Mouse (Mus musculus) gastrocnemius, postnatal 4 days (tissue): ENCODE measurements around the gene Mapk9. TPM values are rescaled to one million over a fixed set of nuclear protein-coding genes. Genes with fewer than 3 reads are reported as not detected.
"Not testable (repeated sequence)": the region's sequence is repeated elsewhere in the genome, so short reads cannot be mapped to it uniquely, and the experiment has no call there.

Experiments used
- DNase-seq, 2 experiments: peaks; one replicate each; pipeline ENCODE4 v3.0.0; 2021 to 2022; ENCODE audit warnings: low spot score in 2 of 2, mixed read lengths in 2 of 2
- long read RNA-seq, 2 experiments: library from polyadenylated mRNA; stranded (forward); transcript quantifications; one replicate each; pipeline ENCODE4 v2.0.0; 2021
- total RNA-seq, 2 experiments: library from RNA; stranded (reverse); gene quantifications; 2 replicates each; pipeline ENCODE4 v1.2.3; 2021

The Mapk9 gene
- 10 to 100 TPM; 44.6 to 50.8 TPM for total RNA-seq
- long read RNA-seq, experiment 1, full-length matches to known transcripts: 41 of 63 reads
- long read RNA-seq, experiment 1, partial matches to known transcripts: 7 of 63 reads
- long read RNA-seq, experiment 1, other reads (novel, unspliced or antisense): 15 of 63 reads
- long read RNA-seq, experiment 2, full-length matches to known transcripts: 42 of 62 reads
- long read RNA-seq, experiment 2, partial matches to known transcripts: 2 of 62 reads
- long read RNA-seq, experiment 2, other reads (novel, unspliced or antisense): 18 of 62 reads

DNA sequence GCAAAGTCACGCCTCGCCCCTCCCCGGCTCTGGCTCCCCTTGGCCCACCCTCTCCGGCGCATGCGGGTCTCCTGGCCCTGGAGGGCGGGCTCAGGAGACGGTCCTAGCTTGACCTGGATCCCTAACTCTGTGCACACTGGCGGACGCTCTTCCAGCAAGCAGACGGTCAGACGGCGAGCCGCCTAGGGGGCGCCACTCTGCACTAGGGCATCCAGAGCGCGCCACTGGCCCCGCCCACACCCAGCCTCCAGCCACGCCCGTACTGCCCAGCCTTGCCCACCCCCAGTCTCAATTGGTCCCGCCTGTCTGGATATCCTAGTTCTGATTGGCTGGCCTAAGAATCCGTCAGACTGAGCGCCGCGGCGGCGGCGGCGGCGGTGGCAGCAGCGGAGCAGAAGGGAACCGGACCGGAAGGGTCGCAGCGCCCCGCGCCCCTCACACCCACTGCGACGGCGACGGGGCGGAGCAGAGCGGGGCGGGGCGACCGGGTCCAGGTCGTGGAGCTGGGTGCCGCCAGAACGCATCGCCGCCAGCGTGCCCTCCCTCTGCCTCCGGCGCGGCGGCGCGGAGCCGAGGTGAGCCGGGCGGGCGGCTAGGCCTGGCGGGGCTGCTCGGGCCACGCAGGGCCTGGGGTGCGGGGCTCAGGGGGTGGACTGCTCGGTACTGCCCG lies at the start of gene Mapk9:
TSS of gene Mapk9 (plus strand) at position 351 of the 670 bp plus-strand sequence.
- DNase-seq: peak; percentile 97 to 98

DNA sequence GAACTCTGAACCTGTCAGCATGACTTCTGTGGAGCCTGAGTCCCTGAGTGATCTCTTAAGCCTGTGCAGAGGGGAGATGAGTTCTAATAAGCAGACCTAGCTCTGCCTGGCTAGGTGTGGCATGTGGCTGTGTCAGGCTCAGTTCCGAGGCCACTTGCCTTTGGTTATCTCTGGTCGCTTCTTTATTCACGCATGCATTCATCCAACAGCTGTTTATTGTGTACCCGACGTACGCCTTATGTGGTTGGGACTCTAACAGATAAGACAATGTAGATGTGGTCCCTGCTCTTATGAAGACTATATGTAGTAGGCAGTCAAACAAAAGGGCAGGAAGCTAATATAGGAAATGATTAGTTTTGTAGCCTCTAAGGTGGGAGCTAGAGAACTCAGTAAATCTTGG lies 47.6 kb upstream of the Mapk9 start:
- no peak for DNase-seq

DNA sequence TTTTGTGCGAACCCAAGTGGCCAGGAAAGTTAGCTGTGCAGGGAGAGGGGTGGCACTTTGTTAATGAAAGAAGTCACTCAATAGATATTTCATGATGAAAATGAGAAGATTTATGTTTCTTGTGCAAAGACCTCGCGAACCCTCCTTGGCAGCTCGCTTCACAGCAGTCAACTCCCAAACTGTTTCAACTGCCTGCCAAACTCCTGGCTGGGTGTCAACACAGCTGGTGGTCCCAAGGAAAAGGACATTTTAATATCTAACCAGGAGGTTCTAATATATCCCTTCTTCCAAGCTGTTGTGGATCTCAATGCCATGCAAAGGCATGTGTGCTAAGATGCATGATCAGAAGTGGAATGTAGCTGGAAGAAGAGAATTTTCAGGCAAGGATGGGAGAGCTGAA lies 45.0 kb upstream of the Mapk9 start:
- peak in 1 of 2 experiments; percentile 24 for DNase-seq

DNA sequence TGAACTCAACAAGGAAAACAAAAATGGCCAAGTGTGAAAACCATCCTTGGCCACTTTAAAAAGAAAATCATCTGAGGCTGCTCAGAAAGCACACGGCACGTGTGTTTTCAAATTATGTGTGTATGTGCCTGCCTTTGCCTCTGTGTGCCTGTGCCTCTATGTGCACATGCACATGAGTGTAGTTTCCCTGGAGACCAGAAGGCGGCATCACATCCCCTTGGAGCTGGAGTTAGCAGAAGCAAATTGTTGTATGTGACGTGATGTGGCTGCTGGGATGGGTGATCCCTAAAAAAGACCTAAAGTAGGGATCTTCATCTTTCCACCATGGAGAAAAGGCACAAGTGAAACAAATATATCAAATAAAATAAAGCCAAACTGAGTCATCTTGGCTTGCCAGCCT lies 42.8 kb upstream of the Mapk9 start:
- no peak for DNase-seq

DNA sequence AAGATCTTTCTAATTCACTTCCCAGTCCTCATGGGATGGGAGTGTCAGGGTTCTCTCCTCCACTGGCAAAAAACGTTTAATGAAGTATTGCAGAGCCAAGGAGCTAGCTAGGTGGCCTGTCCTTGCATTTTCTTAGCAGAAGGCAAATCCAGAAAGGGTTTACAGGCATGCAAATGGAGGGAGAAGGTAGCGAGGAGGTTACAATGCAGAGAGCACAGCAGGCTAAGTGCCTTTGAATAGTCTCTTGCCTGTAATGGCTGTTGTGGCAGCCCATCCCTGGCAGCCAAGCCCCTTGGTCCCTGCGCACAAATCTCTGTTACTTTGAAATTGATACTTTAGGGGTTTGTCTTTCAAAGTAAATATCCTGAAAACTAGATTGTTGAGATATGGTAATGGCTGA lies 40.3 kb upstream of the Mapk9 start:
- DNase-seq: no peak

DNA sequence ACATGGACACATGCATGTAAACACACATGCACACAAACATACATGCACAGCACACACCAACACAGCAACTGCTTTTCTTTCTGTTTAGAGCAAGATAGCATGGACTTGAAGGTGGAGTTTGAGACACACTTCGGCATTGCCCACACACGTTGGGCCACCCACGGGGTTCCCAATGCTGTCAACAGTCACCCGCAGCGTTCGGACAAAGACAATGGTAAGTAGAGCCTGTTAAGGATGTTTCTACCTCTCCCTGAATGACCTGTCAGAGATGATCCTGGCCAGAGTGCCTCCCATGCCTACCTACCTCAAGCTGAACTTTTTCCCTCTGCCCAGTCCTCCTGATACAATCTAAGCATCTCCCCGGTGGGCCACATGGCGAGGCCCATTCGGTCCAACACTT lies 37.6 kb upstream of the Mapk9 start:
- DNase-seq: no peak

DNA sequence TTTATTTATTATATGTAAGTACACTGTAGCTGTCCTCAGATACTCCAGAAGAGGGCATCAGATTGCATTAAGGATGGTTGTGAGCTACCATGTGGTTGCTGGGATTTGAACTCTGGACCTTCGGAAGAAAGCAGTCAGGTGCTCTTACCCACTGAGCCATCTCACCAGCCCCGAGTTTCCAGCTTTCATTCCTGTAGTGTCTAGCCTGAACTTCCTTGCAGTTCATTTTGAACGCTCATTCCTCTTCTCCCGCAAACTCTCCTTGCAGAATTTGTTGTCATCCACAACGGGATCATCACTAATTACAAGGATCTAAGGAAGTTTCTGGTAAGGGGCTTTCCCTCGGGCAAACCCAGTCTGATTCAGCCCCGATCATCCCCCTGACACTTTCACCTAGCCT lies 35.9 kb upstream of the Mapk9 start:
- DNase-seq: not testable (repeated sequence)

DNA sequence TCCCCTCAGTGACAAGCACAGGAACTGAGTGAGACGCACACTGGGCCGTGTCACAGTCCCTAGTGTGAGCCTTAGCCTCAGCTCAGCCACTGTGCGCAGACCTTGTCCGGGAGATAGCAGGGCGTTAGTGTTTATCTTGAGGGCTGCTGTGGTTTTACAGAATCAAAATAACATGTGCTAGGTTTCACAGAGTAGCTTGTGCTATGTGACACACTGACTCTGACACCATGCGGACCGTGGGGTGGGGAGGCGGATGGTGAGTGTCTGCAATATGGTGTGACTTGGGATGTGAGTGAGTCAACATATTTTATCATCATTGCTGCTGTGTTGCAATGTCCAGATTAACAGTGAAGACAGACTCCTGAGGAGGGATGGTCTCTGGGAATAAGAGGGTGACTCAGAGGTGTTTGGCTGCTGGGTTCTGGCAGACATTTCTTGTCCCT lies 35.4 kb upstream of the Mapk9 start:
- no peak for DNase-seq

DNA sequence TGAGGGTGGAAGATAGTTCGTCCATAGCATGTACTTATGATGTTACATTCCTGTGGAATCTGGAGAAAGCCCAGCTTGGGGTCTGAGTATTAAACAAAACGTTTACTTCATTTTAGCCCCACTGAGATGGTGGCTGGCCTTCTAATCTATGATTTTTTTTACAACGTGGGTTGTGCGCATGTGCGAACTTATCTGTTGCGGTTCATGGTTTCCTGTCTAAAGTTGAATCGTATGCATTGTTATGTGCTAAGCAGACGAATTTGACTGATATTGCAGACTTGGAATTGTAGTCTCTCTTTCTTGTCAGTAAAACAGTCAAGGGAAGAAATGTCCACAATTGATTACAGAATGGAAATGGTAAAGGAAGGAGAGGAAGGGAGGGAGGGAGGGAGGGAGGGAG lies 34.7 kb upstream of the Mapk9 start:
- DNase-seq: no peak

DNA sequence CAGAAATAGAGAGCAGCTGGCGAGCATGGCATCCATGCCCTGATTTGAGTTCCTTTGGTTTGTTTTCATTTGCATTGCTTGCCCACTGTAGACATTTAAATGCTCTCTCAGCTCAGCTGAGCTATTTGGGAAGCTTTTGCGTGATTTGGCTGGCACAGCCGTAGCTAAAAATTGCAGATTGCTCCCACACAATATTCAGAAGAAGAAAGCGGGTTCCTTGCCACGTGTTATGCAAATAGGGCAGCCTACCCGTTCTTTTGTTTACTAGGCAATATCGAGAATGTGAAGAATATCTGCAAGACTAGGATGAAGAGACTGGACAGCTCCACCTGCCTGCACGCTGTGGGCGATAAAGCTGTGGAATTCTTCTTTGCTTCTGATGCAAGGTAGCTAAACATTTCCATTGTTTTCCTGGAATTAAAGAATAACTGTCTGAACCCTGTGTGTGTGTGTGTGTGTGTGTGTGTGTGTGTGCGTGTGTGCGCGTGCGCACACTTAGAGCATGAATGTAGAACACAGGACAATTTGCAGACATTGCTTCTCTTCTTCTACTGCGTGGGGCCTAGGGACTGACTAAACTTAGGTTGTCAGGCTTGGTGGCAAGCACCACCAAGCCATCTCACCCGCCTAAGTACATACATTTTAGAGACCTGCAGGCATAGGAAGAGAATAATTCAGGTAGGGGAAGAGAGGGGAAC lies 27.5 kb upstream of the Mapk9 start:
- no peak for DNase-seq

DNA sequence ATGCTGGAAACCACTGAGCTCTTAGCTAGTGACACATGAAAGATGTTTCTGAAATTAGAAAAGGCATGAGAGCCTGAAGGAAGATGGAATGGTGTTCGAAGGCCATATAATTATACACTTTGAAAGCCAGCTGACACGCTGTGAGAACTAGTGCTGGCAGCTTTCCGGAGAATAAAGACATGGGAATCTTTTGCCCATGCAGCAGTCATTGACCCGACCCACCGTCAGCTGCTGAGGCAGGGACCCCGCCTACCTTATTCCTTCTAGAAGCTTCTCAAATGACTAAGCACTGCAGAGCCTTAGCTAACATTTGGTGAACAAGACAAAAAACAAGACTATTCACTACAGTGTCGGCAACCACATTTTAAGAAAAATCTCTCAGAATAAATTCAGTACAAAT lies 26.9 kb upstream of the Mapk9 start:
- DNase-seq: no peak

DNA sequence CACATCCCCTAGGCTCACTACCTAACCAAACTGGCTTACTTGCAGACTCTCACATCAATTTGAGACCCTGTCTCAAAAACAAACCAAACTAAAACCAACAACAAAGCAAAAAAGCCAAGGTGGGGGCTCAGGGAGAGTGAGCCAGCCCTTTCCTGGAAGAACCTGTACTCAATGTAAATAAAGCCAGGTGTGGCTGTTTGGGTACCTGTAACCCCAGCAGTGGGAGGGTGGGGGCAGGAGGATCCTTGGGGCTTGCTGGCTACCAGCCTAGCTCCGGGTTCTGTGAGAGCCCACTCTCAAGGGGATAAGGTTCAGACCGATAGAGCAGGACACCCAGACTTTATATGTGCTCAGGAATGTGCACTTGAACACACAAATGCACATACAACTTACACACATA lies 25.6 kb upstream of the Mapk9 start:
- no peak for DNase-seq

DNA sequence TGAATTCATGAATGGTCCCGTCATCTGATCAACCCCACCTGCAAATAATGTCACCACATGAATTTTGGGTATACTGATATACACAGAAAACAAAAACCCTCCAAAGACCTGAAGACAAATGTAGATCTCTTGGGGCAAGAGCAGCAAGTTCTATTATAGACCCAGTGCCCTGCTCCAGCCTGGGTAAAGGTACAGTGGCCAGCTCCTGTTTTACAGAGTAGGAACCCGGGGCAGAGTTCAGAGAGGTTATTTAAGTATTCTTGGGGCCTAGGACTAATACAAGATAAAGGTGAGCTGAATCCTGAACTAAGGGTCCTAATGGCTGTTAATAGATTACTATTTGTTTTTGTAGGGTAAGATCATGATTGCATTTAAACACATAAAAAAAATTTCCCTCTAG lies 25.0 kb upstream of the Mapk9 start:
- no peak for DNase-seq

DNA sequence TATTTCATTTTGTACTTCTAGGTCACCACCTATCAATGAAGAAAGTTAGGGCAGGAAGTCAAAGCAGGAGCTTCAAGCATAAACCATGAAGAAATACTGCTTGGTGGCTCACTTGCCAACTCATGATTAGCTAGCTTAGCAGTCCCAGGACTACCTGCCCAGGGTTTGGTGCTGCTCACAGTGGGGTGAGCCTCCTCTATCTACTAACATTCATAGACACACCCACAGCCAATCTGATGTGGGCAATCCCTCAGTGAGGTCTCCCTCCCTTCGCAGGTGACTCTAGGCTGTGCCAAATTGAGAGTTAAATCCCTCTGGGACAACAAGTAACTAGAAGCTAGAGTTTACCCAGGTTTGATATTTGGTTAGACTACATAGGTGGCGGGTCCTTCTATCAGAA lies 24.2 kb upstream of the Mapk9 start:
- DNase-seq: no peak

DNA sequence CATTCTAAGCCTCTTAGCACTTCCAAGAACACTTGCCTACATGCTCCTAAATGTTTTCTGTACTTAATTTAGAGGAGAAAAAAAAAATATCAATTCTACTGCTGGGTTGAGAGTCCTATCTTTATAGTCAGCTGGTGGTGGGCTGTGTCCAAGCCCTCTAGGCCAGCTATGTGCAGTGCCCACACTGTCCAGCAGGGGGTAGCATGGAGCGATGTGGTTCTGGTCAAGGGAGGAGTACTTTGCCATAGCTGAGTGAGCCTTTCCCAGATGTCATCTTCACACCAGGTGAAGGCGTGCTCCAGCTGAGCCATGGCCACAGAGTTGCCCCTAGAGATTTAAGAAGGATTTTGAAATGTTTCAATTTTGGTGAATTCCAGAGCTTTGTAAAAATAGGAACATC lies 21.7 kb upstream of the Mapk9 start:
- DNase-seq: peak; percentile 50 to 60

DNA sequence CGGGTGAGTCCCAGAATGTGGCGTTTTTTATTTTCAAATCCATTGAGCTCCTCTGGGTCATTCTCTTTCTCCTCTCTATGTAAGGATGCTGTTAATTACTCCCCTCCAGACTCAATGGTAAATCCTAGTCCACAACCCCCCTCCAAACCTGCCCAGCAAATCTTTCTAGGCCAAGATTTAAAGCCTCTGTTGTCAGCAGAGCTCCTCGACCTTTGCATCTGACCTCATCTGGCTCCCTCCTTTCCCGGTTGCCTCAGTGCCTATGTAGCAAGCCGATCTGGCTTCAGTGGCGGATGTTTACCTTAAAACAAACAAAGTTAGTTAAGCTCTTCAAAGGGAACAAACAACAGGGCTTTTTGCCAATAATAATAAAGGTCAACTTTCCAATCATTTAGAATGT lies 19.3 kb upstream of the Mapk9 start:
- DNase-seq: no peak

DNA sequence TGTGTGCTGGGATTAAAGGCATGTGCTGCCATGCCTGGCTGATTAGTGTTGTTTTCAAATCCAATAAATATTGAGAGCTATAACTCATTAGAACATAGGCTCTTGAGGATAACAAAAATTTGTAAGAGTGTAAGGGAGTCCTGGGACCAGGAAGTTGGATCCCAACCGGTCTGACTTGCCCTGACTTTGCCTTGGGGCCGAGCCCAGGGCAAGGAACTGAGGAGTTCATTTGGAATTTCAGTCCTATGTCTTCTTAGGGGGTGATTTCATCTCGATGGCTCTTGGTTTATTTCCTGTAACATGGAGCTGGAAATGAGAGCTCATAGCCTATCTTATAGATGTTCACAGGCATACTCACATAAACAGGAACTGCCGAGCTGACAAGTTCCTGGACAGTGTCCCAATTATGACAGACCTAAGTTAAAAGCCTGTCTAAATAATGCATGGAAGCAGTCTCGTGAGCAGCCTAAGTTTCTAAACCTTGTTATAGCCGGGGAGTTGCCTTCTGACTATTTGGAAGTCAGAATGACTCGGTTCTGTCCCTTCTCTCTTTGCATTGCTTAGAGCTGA lies 17.3 kb upstream of the Mapk9 start:
- no peak for DNase-seq

DNA sequence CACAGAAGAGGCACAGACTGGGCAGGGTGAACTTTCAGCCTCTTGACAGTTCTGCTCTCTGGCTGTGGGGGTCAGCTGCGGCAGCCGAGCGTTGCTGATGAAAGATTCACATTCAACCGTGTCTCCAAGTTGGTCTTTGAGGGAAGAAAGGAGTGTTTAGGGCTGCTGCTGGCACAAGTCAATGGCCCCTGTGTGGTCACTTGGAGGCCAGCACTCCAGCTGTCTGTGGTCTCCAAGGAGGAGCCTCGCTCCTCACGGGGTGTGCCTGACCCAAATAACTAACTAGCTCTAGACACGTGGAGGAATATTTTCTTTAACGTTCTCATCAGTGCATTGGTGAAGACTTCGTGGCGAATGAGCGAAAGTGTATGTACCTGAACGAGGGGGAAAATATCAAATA lies 14.6 kb upstream of the Mapk9 start:
- no peak for DNase-seq

DNA sequence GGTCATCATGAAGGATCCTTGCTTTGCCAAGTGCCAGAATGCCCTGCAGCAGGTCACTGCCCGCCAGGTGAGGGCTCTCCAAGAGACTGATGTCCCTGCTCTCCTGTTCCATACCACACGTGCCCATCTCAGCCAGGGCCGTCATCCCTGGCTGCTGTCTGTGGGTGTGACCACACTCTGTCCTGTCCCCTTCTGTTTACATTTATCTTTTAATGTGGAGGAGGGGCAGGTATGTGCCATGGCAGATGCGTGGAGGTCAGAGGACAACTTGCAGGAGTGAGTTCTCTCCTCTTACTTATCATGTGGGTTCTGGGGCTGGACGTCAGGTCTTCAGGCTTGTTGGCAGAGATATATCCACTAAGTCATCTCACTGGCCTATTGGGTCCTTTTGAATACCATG lies 13.6 kb upstream of the Mapk9 start:
- DNase-seq: no peak

DNA sequence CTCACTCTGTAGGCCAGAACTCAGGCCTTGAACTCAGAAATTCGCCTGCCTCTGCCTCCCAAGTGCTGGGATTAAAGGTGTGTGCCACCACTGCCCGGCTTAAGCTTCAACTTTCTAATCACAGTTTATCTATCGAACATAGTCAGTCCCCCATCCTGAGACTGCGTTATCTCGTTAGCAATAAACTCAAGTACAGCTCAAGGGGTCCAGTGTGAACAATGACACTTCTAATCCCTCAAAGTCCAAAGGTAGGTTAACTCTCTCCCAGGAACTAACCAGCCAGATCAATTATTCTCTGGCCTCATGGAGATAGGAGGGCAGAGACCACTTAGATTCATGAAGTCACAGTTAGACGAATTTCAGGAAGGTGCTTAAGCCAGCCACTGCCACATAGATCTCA lies 12.3 kb upstream of the Mapk9 start:
- DNase-seq: no peak

DNA sequence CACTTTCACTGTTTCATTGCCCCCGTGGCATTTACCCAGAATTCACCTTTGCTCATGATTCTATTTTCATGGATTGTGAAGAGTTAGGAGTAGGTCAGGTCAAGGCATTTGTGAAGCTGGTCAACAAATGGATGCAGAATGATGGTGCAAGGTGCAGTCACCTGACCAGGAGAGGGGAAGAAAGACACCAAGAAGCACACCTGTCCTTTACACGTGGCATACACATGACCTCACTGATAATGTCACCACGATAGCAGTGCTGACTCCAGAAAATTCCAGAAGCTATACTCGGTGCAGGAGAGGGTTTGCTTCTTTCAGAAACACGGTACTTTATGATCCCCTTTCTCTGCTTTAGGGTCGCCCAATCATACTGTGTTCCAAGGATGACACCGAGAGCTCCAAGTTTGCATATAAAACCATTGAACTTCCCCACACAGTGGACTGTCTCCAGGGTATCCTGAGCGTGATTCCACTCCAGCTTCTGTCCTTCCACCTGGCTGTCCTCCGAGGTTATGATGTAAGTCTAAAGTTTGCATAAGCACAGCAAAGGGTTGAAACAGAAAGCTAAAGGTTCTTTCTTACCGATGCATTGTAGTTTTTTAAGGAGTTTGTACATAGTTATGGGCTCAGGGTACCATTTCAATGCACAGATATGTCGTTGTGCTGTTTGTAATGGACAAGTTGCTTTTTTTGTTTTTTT lies 11.1 kb upstream of the Mapk9 start:
- no peak for DNase-seq
